Mouse (Mus musculus): ENCODE measurements at regions not wholly inside any gene's neighbourhood (a gene's known extent, or its start where the extent isn't known, plus 50 kb on each side); places are given as distances from the start of the nearest gene placed in this dataset.

- TF ChIP-seq TAL1 (IDR thresholded peaks at IDR 0.05; ENCODE audit: low read length), result no peak
- no peak for TF ChIP-seq GATA1 (IDR thresholded peaks at IDR 0.05; ENCODE audit: low read length)
Measured at GRCm38 (mm10) chr10:126254198-126254597, 288.2 kb downstream of the Lrig3 start.

Data from erythroblast, embryonic 14.5 days (primary cell).